In genomic region chr12:40154188-40154587, GRCm38 (mm10) we compare ENCODE assay signal across 25 mouse cellular contexts. TPM values are rescaled to one million over a fixed set of nuclear protein-coding genes. Genes with fewer than 3 reads are reported as not detected.
"Had no signal": no experiment of that assay in that cellular context is flagged by ENCODE, and none has a peak within 500 bp of the region (broad histone marks: within the 10 kb centered on the region; RNA-seq: fewer than 3 reads in every experiment).

No protein-coding gene starts in this region.

- H3K27ac ChIP-seq: kidney, embryonic 15.5 days; left cerebral cortex, adult 2 months; liver, embryonic 13.5 days; macrophage; neural tube, embryonic 12.5 days; neural tube, embryonic 15.5 days; stomach, embryonic 15.5 days had no signal

- H3K36me3 ChIP-seq: kidney, embryonic 15.5 days; liver, embryonic 13.5 days; neural tube, embryonic 12.5 days; neural tube, embryonic 15.5 days; stomach, embryonic 15.5 days had no signal

- H3K9ac ChIP-seq: kidney, embryonic 15.5 days; liver, embryonic 13.5 days; neural tube, embryonic 12.5 days; neural tube, embryonic 15.5 days; stomach, embryonic 15.5 days had no signal

- H3K9me3 ChIP-seq: kidney, embryonic 15.5 days; liver, embryonic 13.5 days; megakaryocyte, embryonic 14.5 days; neural tube, embryonic 12.5 days; neural tube, embryonic 15.5 days; stomach, embryonic 15.5 days had no signal

- H3K4me2 ChIP-seq: kidney, embryonic 15.5 days; liver, embryonic 13.5 days; midbrain, embryonic 11.5 days; neural tube, embryonic 12.5 days; neural tube, embryonic 15.5 days; stomach, embryonic 15.5 days had no signal

- H3K4me1 ChIP-seq: kidney, embryonic 15.5 days; neural tube, embryonic 12.5 days; neural tube, embryonic 15.5 days; stomach, embryonic 15.5 days had no signal

- DNase-seq: kidney, adult 2 months; kidney, postnatal 10 days; kidney, postnatal 36 days; layer of hippocampus, postnatal 36 days; liver, embryonic 13.5 days; lung, adult 2 months; lung, postnatal 14 days; midbrain, embryonic 14.5 days; right cerebral cortex, adult 18-20 months; right cerebral cortex, postnatal 14 days; right cerebral cortex, postnatal 4 days; spleen, adult 18-20 months; thymus, postnatal 25 days had no signal

- H3K4me3 ChIP-seq: kidney, embryonic 15.5 days; left cerebral cortex, adult 2 months; liver, embryonic 13.5 days; megakaryocyte, embryonic 14.5 days; neural tube, embryonic 12.5 days; neural tube, embryonic 15.5 days; stomach, embryonic 15.5 days had no signal

- H3K27me3 ChIP-seq: kidney, embryonic 15.5 days; liver, embryonic 13.5 days; megakaryocyte, embryonic 14.5 days; neural tube, embryonic 12.5 days; neural tube, embryonic 15.5 days; stomach, embryonic 15.5 days had no signal

RNA-seq across cellular contexts. Expression of gene Scin, which starts 20.2 kb away (rescaled TPM):
- total RNA-seq: left cerebral cortex, adult 2 months; left cerebral cortex, postnatal 10 days; liver, adult 2 months had no signal

RNA-seq across cellular contexts. Expression of gene Lsmem1, which starts 45.1 kb away (rescaled TPM):
- total RNA-seq: liver, adult 2 months; midbrain, postnatal 0 days had no signal
- polyA plus RNA-seq: limb, embryonic 11.5 days; liver, adult 2 months; macrophage; midbrain, embryonic 11.5 days; midbrain, embryonic 14.5 days; midbrain, postnatal 0 days had no signal
